Mouse (Mus musculus) cerebellum, postnatal 14 days (tissue): Measurements from ENCODE around the gene Fra10ac1.

Experiments used
- DNase-seq, 2 experiments: peaks; one replicate each; pipeline ENCODE4 v3.0.0; 2021; ENCODE audit warnings: mixed read lengths in 2 of 2

Gene Fra10ac1

DNA sequence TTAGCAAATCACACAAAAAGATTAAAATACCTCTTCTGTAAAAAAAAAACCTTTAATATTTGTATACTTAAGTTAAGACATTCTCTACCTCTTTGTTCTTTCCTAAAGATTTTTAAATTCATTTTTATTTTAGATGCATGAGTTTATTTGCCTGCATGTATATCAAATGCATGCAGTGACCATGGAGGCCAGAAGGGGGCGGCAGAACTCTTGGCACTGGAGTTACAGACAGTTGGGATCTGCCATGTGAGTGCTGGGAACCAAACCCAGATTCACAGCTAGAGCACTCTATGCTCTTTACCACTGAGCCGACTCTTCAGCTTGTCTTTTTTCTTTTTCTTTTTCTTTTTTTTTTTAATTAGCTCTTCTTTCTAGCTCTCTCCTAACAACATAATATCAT, 4.7 kb upstream of the Fra10ac1 start:
- peak; percentile 47 to 74 for DNase-seq

DNA sequence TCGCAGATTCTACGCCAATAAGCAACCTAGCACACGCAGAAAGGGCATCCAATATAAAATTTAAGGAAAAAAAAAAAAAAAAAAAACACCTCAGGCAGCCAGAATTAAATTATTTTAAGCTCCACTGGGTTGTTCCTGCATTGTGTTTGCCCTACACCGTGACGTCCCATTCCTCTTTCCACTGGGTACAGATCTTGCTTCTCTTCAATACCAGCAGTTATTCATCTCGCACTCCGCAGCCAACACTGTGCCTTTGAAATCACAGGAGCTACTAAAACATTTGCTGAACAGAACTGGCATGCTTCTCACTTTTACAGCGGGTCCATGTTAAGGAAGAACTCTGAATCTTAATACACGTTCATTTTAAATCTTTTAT, 717 bp upstream of the Fra10ac1 start:
- peak; percentile 69 to 75 for DNase-seq

DNA sequence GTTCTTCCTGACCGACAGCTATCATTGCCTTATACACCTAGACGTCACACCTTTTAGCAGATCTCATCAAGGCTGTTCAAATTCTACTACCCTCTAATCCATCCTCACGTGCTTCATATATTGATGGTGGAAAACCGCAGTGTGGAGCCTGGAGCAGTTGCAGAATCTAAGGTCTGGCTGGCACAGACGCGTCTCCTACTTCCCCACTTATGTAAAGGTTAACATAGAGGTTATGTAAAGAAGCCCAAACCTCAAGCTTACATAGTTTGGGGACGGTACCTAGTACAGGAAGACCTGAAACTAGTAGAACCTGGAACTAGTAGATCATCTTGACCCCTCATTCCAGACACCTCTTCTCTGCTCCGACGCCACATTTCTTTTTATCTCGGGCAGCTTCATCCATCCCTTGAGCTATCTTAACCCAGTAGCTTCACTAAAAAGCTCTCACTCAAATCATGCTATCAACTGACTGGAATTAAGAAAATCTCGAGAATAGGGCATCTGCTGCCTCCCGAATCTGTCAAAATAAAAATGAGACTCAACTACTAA, 526 bp downstream of the Fra10ac1 start:
- peak in 1 of 2 experiments; percentile 25 for DNase-seq

DNA sequence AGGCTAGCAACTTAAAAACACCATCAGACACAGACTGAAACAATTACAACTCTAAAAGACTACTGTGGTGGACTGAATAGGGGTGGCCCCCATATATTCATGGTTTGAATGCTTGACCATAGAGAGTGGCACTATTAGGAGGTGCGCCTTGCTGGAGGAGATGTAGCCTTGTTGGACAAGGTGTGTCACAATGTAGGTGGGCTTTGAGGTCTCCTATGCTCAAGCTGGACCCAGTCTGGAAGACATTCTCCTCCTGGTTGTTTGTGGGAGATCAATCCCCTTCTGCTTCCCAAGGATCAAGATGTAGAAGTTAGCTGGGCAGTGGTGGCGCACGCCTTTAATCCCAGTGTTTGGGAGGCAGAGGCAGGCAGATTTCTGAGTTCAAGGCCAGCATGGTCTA, 6.3 kb downstream of the Fra10ac1 start:
- no peak for DNase-seq

DNA sequence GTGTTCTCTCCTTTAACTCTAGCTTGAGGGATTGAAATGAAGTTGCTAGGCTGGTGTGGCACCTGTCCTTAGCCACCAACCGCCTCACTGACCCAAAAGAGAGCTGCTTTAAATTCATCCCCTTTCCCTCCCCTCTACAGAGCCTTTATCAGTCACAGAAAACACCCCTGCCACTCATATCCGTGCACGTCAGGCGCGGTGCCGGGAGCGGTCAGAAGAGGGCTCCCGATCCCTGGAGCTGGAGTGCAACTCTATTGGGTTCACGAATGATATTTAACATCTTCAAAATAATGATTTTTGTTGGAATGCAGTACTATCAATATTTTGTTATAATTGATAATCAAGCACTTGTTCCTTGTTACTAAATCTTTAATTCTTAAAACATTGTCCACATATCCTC, 17.3 kb downstream of the Fra10ac1 start:
- DNase-seq, result peak; percentile 50 to 64

DNA sequence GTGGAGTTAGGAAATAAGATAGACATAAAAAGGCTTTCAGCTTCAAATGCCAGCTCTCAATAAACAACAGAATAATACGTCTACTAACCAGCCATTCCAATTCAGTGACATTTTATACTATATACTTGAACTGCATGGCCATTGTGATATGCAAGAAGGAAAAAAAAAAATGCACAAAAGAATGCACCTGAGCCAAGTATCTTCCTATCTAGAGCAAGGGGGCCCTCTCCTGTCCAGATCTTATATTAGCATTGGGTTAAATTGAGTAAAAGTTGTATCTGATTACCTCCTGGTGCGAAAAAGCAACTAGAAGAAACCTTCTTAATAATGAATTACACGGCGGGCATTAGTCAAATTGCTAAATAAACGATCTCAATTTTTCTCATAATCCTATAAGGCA, 25.2 kb downstream of the Fra10ac1 start:
- DNase-seq, result peak; percentile 37 to 38

DNA sequence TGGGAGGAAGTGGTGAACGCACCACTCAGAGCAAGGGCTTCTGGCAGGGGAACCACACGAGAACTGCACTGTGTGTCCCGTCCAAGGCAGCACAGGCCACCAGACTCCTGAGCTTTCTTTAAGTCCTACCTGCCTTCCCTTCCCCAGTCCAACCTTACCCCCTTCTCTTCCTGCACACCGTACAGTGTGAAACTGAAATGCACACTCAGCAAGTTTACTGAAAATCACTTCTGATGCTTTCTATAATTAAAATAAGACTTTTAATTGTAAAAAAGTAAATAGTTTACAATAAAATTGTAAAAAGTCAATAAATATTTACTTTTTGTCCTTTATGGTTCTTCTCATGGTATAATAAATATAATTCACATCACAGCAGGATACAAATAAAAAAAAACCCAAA, 28.7 kb downstream of the Fra10ac1 start:
- no peak for DNase-seq

DNA sequence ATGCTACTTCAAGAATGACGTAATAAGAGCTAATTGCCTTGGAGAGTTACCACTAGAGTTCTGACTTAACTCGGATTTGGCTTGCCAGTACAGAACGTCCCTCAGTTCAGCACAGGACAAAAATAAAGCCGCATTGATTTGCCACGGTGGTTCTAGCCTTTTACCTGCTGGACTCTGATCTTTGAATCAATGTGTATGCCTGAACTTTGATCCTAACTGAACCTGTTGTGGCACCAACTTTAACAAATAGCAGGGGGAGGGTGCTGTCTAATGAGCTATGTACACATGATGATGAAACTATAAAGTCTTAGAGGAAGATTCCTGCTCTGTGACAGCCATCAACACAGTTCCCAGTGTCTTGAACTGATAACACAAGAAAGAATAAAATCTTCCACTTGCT, 32.5 kb downstream of the Fra10ac1 start:
- no peak for DNase-seq

DNA sequence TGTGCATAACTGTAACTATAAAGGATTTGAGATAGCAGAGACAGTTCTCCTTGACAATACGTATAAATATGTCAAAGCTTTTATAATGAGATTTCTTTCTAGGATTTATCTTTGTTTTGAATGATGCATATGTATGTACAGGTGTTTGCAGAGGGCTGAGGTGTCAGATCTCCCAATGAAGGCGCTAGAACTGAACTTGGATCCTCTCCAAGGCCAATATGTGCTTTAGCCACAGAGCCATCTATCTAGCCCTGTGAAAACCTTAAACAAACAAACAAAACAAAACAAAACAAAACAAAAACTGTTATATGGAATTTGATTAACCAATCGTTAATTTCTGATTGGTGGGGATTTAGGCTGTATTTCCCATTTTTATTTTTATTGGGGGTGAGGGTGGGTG, 33.4 kb downstream of the Fra10ac1 start:
- no peak for DNase-seq

DNA sequence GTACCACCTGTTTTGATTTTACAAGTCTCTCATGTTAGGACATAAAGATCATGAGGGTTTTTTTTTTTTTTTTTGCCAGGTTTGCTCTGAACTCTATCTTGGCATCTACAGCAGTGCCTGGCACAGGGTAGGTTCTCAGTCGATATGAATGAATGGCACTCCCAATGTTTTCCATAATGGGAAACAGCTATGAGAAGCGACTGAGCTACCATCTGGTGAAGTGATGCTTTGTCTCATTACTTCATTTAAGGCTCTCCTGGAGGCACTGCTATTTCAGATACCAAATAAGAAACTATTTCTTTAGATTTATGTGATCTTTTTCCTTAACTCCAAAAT, 36.6 kb downstream of the Fra10ac1 start:
- DNase-seq, result peak; percentile 18 to 47

DNA sequence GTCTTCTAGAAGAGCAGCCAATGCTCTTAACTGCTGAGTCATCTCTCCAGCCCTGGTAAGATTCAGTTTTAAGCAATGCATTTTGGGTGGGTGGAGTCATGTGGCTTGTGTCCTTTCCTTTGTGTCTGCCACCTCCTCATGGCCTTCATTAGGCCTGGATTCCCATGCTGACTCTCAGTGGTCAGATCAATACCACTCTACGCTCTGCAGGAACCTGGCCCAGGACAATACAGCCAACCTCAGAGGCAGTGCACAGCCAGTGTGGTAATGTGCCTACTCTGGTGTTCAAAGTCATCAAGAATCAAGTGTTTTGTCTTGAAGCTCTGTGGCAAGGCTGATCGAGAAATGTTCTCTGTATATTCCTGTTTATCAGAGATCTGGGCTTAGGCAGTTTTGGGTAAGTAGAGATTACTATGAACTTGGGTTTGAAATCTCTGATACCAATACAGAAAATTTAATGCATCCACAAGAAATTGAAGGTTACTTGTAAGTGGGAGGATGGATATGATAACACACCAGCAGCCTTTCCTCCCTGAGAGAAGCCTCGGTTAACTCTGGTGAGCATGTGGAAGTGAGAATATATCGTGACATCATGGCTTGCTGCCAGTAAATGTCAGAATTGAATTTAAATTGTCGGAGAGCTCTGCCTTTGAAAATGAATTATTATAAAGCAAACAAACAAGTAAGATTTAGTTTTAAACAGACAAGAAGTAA, 37.2 kb downstream of the Fra10ac1 start:
- DNase-seq, result peak in 1 of 2 experiments; percentile 27

DNA sequence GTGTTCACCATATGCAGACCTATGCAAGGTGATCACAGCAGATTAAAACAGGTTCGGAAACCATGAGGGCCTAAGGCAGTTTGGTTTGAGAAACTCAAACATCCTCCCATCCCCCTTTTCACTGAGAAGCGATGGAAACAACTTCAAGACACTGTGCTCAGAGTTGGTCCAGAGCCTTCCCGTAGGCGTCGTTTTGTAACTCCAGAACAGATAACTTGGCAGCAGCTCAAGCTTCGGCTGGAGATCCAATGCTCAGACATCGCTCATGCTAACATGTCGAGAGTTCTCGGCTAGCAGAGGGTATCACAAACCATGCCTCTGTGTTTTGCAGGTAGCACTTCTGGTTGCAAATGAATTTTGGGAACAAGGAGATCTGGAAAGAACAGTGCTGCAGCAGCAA, 44.3 kb downstream of the Fra10ac1 start:
- no peak for DNase-seq

DNA sequence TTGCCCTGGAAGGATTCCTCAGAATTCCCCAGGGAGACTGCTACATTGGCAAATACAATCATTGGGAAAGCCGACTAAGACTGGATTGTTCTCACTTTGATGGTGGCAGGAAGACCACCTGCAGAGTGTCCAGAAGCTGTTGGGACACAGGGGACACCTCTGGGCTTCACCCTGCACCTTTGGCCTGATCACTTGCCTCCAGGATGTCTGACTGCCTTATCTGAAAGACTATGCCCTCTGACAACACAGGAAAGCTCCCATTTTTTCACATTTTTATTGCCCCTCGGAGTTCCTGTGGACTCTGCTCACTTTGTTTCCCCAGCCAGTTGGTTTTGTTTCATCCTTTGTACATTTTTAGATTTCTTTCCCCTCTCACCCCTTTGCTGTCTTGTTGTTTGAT, 59.3 kb downstream of the Fra10ac1 start:
- DNase-seq, result no peak

DNA sequence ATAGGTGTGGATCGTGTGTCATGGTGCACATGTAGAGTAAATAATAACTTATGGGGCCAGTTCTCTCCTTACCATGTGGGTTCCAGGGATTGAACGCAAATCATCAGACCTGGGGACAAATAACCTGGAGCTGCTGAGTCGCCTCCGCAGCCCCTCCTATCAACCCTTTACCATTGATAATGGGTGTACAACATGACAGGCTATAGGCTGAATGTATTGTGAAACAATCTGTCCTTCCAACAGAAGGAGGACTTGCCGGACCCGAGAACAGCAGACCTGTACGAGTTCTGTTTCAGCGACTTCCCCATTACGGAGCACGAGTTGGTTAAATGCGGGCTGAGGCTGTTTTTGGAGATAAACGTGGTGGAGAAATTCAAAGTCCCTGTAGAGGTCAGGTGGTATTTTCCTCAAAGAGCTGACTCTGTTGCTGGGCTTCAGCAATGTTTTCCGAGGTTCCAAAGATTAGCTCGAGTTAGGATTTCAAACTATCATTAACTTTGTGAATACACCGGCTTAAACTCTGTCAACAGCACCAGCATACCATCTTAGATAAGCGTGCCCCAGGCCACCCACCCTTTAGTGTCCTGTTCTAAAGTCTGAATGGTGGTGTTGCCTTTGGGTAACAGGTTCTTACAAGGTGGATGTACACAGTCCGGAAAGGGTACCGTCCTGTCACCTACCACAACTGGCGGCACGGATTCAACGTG, 62.2 kb downstream of the Fra10ac1 start:
- no peak for DNase-seq

DNA sequence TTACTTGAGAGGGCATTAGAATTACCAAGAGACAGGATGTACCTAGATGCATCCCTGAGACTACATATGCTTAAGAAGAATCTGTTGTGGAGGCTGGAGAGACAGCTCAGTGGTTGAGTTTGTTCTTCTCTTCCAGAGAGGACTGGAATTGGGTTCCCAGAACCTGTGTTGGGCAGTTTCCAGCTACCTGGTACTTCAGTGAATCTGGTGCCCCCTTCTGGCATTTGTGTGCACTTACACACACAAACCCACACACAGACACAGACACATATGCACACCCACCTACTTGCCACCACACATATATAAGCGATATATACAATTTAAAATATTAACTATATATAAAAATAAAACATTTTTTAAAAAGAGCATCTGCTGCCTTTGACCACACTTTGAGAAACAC, 67.7 kb downstream of the Fra10ac1 start:
- DNase-seq, result no peak

DNA sequence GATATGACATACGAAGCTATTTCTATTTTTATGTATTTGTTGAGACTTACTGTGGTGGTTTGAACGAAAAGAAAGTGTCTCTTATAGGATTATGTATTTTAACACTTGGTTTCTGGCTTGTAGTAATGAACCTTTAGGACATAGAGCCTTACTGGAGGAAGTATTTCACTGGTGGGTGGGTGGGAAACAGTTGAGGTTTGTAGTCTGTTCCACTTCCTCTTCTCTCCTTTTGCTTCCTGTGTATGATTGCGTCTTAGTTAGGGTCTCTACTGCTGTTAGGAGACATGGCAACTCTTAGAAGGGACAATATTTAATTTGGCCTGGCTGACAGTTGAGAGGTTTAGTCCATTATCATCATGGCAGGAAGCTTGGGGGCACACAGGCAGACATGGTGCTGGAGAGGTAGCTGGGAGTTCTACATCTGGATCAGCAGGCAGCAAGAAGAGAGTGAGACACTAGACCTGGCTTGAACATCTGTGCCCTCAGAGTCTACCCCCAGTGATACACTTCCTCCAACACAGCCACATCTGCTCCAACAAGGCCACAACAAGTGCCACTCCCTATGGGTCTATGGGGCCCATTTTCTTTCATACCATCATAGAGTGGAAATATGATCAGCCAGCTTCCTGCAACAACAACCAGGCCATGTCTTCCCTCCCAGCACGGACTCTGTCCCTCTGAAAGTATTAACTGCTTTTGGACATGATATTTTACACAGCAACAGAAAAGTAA, 80.2 kb downstream of the Fra10ac1 start:
- no peak for DNase-seq
